Mouse (Mus musculus): Measurements from ENCODE around the gene Ankrd23.
A peak's percentile ranks its signal among the peaks of the same experiment; 100 is the strongest.
"Not testable (repeated sequence)": the region's sequence is repeated elsewhere in the genome, so short reads cannot be mapped to it uniquely, and the experiment has no call there.

Gene Ankrd23

DNA sequence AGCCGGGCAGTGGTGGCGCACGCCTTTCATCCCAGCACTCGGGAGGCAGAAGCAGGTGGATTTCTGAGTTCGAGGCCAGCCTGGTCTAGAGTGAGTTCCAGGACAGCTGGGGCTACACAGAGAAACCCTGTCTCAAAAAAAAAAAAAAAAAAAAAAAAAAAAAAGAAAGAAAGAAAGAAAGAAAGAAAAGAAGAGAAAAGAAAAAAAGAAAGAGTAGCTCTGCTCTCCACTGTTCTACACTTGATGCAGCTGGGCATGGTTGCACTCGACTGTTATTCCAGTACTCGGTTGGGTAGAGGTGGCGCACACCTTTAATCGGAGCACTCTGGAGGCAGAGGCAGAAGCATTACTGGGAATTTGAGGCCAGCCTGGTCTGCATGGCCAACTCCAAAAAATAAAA lies at the start of gene Ankrd23:
TSS of gene Ankrd23 (minus strand) at position 101 of the 400 bp plus-strand sequence.
- not testable (repeated sequence) for DNase-seq

GRCm38 (mm10) chr1:36586288-36586687 lies 49.6 kb upstream of the Ankrd23 start:
- no peak for DNase-seq

GRCm38 (mm10) chr1:36583408-36584116 lies 46.9 kb upstream of the Ankrd23 start:
- no peak for DNase-seq

DNA sequence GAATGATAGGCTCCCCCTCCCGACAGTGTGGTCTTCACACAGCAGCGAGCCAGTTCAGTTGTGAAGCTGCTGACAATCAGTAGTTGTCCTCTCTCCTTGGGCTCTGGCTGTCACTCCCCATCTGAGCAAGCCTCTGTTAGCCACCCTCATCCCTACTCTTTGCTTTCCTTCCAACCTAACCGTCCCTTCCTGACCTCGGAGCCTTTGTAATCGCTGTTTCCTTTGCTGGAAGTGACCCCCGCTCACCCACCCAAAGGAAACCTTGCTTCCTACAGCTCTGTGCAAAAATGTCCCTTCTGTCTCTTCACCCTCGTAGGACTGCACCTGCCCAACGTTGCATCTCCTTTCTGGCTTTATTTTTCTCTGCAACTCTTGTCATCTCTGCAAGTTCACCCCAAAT lies 45.5 kb upstream of the Ankrd23 start:
- no peak for DNase-seq

GRCm38 (mm10) chr1:36581260-36581659 lies 44.6 kb upstream of the Ankrd23 start:
- DNase-seq = no peak

GRCm38 (mm10) chr1:36580384-36581207 lies 43.9 kb upstream of the Ankrd23 start:
- peak; percentile 22 to 25 for DNase-seq

GRCm38 (mm10) chr1:36579974-36580383 lies 43.3 kb upstream of the Ankrd23 start:
- peak; percentile 65 to 83 for DNase-seq

DNA sequence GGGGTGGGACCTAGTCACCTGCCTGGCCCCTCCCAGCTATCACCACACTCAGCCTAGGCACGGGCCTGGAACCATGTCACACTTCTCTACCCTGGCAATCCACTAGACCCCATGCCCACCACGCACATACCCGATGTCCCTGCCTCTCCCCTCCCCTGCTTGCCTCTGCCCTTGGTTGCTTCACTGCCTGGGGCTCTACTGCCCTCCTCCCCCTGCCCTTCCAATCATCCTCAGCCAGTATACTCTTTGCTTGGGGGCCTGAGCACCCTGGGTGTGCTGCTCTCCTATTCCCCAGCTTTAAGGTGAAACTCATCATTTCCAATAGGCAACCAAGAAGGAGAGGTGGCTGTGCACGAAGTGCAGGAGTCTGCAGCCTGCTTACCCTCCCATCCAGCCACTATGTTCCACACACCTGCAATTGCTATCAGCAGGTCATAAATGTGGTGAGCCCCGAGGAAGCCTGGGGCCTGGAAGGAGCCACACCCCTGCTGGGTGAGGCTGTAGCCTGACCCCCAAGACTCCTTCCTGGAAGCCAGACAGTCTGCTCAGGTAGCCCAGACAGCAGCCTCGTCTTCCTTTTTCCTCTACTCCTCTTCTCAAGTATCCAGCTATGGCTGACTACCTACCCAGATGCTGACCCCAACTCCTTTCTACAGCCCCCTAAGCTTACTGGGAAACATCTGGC lies 40.5 kb upstream of the Ankrd23 start:
- DNase-seq = no peak

- DNase-seq = no peak
Measured at GRCm38 (mm10) chr1:36575347-36575746, 38.7 kb upstream of the Ankrd23 start.

DNA sequence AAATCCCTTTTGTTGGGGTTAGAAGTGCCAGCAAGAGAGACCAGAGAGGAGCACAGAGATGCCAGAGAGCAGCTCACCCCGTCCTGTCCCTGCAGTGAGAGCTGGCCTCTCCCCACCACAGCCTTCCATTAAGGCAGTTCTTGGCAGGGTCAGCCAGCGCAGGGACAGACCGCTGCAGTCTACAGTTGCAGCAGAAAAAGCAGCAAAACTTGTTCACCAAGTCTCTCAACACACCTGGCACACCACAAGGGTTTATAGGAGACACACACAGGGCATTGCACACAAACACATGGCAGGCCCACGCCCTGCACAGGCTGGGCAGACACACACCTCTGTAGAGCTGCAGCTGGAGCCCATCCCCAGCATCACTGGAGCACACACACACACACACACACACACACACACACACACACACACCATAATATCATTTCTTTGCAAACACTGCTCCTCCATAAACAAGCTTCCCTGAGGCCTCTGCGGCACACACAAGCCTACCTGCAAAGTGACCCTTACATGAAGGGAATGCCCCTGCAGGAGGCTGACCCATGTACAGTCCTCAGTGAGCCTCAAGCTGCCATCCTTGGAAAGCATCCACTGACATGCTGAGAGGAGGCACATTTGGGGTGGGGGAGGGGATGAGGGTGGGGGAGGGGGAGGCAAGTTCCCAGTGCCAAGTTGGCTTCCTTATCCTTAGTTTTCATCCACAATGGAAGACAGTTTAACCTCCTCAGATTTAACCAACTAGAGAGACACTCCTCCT lies 37.7 kb upstream of the Ankrd23 start:
- DNase-seq = no peak

DNA sequence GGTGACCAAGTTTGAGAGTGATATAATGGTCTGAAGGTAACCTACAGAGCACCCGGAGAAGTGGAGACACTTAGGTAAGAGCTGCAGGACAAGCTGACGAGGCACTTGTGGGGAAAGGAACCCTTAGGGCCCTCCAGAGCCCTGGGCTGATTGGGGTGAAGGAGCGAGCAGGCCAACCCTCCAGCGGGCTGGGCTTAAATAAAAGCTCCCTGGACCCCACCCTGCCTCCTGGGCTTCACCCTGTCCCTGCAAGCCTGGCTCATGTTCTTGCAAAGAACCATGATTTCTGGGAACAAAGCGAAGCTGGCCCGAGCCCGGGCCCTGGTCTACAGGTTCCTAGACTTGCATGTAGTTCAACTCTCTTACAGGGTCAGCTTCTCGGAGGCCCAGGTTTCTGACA lies 36.8 kb upstream of the Ankrd23 start:
- DNase-seq = no peak

- DNase-seq = no peak
Measured at GRCm38 (mm10) chr1:36572709-36573108, 36.0 kb upstream of the Ankrd23 start.

DNA sequence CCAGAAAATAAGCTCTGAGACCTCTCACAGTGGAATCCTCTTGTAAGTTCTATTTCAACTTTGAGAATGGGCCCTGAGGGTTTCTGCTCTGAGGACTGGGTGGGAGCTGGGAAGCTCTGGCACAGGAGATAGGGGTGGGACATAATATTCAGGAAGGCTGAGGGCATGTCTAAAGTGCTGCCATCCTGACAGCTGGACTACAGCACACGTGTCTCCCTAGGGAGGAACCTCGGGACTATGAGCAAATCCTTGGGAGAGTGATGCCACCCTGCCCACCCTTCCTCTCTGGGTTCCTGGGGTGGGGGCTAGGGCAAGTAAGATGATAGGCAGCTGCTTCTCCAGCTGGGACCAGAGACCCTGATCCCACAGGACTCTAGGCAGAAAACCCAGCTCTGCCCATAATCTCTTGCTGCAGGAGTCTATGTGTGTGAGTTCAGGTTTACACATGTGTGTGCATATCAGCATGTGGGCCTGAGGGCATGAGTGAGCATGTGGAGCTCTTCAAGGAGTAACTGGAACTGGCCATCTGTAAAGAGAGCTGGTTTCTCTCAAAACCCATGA lies 35.5 kb upstream of the Ankrd23 start:
- DNase-seq = no peak

DNA sequence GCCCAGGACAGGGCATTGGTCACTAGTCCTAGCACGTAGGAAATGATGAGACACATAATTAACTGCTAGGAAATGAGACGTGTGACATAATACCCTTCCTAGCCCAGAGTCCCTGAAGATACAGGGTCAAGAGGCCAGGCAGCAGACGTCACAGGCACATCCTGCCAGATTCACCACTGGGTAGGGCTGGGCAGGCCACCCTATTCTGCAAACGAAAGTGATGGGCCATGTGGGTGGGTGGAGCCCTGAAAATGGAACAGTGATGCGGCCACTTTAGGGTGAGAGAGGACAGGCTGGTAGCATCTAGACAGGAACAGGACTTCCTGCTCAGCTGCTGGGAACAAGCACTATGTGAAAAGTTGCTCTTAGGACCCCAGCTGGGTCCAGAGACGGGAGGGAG lies 34.9 kb upstream of the Ankrd23 start:
- no peak for DNase-seq

DNA sequence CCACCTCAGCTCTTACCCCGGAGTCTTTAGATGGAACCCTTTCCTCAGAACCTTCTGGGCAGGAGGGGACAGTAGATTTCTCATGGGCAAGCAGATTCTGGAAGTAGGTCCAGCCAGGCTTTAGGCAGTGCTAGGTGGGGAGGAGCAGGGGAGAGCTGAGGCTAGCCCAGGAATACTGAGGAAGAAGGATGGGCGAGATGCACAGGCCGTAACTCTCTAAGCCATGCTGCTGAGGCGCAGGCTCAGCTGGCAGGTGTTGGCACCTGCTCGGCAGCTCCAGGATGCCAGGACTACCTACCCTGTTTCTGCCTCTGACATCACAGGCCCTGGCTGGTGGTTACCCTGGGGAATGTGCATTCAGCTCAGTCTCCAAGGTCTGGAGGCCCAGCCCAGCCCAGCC lies 33.6 kb upstream of the Ankrd23 start:
- DNase-seq = no peak

- DNase-seq = no peak
Measured at GRCm38 (mm10) chr1:36569694-36570276, 33.1 kb upstream of the Ankrd23 start.

DNA sequence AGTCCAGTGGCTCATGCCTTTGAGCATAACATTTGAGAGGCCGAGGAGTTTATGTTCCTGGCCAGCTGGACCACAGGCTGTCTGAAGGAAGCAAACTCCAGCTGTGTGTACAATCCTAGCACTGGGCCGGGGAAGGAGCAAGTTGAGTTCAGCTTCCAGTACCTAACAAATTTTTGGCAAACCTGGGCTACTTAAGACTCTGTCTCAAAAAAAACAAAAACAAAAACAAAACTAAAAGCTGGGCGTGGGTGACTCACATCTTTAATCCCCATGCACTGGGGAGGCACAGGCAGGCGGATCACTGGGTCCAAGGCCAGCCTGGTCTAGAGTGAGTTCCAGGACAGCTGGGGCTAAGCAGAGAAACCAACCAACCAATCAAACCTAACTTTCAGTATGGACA lies 32.1 kb upstream of the Ankrd23 start:
- no peak for DNase-seq

- DNase-seq = no peak
Measured at GRCm38 (mm10) chr1:36567818-36568603, 31.3 kb upstream of the Ankrd23 start.

DNA sequence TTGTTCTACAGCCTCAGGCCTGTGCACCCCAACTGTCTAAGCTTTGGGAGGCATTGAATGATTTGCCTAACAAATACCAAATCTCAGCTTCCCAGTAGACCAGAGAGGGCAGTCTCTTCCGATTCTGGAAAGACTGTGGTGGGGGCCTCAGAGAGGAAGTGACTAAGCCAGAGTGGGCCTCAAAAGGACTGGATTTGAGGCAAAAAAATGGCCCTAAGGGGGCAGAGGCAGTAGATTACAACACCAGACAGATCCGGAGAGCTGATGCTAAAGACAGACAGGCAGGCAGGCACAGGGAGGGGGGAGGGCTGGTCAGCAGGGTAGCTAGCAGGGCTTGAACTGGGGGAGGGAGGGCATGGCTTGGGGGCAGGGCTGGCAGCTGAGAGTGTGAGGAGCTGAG lies 29.7 kb upstream of the Ankrd23 start:
- DNase-seq = no peak

DNA sequence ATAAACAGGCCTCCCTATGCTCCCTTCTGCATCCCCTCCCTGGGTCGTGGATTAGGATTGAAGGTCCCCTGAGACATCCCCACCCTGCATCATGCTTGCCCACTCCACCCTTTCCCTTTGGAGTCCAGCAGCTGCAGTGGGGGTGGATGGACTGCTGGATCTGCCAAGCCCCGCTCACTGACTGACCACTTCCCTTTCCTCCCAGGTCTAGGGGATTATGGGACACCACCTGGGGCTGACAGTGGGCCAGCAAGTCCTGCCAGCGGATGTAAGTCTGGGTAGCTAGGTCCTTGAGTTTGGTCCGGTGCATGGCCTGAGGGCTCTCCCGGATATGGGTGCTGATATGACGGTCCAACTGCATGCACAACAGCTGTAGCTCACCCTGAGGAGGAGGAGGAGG lies 27.4 kb upstream of the Ankrd23 start:
- DNase-seq = no peak

GRCm38 (mm10) chr1:36563632-36564031 lies 26.9 kb upstream of the Ankrd23 start:
- DNase-seq = no peak
